Mouse (Mus musculus): ENCODE data around the gene Sort1.

Gene Sort1

GRCm38 (mm10) chr3:108295379-108296219 is 11.7 kb downstream of the Sort1 start:
- DNase-seq, result peak; percentile 74 to 76

- peak; percentile 55 for DNase-seq
Measured at GRCm38 (mm10) chr3:108296220-108297049, 12.6 kb downstream of the Sort1 start.

GRCm38 (mm10) chr3:108297050-108297419 is 13.2 kb downstream of the Sort1 start:
- DNase-seq, result no peak

- peak in 1 of 2 experiments; percentile 32 for DNase-seq
Measured at GRCm38 (mm10) chr3:108297603-108298553, 14.0 kb downstream of the Sort1 start.

GRCm38 (mm10) chr3:108300455-108301030 is 16.7 kb downstream of the Sort1 start:
- peak in 1 of 2 experiments; percentile 58 for DNase-seq

- no peak for DNase-seq
Measured at GRCm38 (mm10) chr3:108303683-108304082, 19.8 kb downstream of the Sort1 start.

- no peak for DNase-seq
Measured at GRCm38 (mm10) chr3:108304747-108305146, 20.9 kb downstream of the Sort1 start.

GRCm38 (mm10) chr3:108306387-108306786 is 22.5 kb downstream of the Sort1 start:
- DNase-seq, result no peak

GRCm38 (mm10) chr3:108307485-108307884 is 23.6 kb downstream of the Sort1 start:
- no peak for DNase-seq

- no peak for DNase-seq
Measured at GRCm38 (mm10) chr3:108310921-108311341, 27.0 kb downstream of the Sort1 start.

- no peak for DNase-seq
Measured at GRCm38 (mm10) chr3:108311688-108312087, 27.8 kb downstream of the Sort1 start.

GRCm38 (mm10) chr3:108312414-108312813 is 28.5 kb downstream of the Sort1 start:
- no peak for DNase-seq

- no peak for DNase-seq
Measured at GRCm38 (mm10) chr3:108313138-108313537, 29.3 kb downstream of the Sort1 start.

GRCm38 (mm10) chr3:108314038-108314675 is 30.3 kb downstream of the Sort1 start:
- DNase-seq, result no peak

GRCm38 (mm10) chr3:108318517-108318916 is 34.6 kb downstream of the Sort1 start:
- no peak for DNase-seq

GRCm38 (mm10) chr3:108321671-108322070 is 37.8 kb downstream of the Sort1 start:
- DNase-seq, result peak in 1 of 2 experiments; percentile 46

- DNase-seq, result no peak
Measured at GRCm38 (mm10) chr3:108322136-108322535, 38.3 kb downstream of the Sort1 start.

- no peak for DNase-seq
Measured at GRCm38 (mm10) chr3:108322962-108323361, 39.1 kb downstream of the Sort1 start.

GRCm38 (mm10) chr3:108324837-108325236 is 41.0 kb downstream of the Sort1 start:
- DNase-seq, result no peak

- DNase-seq, result no peak
Measured at GRCm38 (mm10) chr3:108325521-108325920, 41.6 kb downstream of the Sort1 start.

- no peak for DNase-seq
Measured at GRCm38 (mm10) chr3:108327275-108327674, 43.4 kb downstream of the Sort1 start.

GRCm38 (mm10) chr3:108327916-108328315 is 44.0 kb downstream of the Sort1 start:
- peak in 1 of 2 experiments; percentile 51 for DNase-seq

Data from cerebellum, postnatal 14 days (tissue).